Mouse (Mus musculus) midbrain, embryonic 10.5 days (tissue): ENCODE results near the gene Siah2. TPM values are rescaled to one million over a fixed set of nuclear protein-coding genes. Genes with fewer than 3 reads are reported as not detected.
A peak's percentile ranks its signal among the peaks of the same experiment; 100 is the strongest.

Experiments
- DNase-seq: peaks from one replicate; pipeline ENCODE4 v3.0.0-alpha.2; 2017; ENCODE audit warnings: low spot score
- H3K27ac ChIP-seq: fragments of 300-500 bp; sonication (generic); replicated peaks from 2 replicates; pipeline ENCODE4 v1.5.1; 2016; ENCODE audit warnings: mild to moderate bottlenecking
- H3K27me3 ChIP-seq: fragments of 300-500 bp; sonication (generic); 2 replicates; pipeline ENCODE4 v1.6.1; 2016; ENCODE audit warnings: low read depth, mild to moderate bottlenecking; ENCODE audit not compliant: poor library complexity, severe bottlenecking
- H3K36me3 ChIP-seq: fragments of 300-500 bp; sonication (generic); 2 replicates; pipeline ENCODE4 v1.6.1; 2016; ENCODE audit warnings: mild to moderate bottlenecking, moderate library complexity
- H3K4me1 ChIP-seq: fragments of 300-500 bp; sonication (generic); 2 replicates; pipeline ENCODE4 v1.6.1; 2016
- H3K4me3 ChIP-seq: fragments of 300-500 bp; sonication (generic); 2 replicates; pipeline ENCODE4 v1.5.1; 2016; ENCODE audit warnings: mild to moderate bottlenecking, moderate library complexity
- H3K9me3 ChIP-seq: fragments of 300-500 bp; sonication (generic); replicated peaks from 2 replicates; pipeline ENCODE4 v1.6.1; 2016; ENCODE audit warnings: mild to moderate bottlenecking
- WGBS: fragments of 180-500 bp; shearing (Covaris S2); methylation state at CpG from one replicate; pipeline ENCODE4 v1.1.7; 2016; 5-methylcytosine and 5-hydroxymethylcytosine counted together
- polyA plus RNA-seq: library from polyadenylated mRNA; unstranded; fragments of >200 nt; fragmentation: Nextera tagmentation; extraction: Ambion mirVana; gene quantifications from 2 replicates; pipeline ENCODE4 v1.2.1, GENCODE M21; 2016

Siah2 gene
- polyA plus RNA-seq, 1 experiment from 2014 or later, result 2.7 TPM

- H3K4me1 ChIP-seq, result peaks cover 28% of the 10 kb centered on the region
- peak overlapping the region; percentile 79 for H3K4me3 ChIP-seq
- H3K27me3 ChIP-seq, result peaks cover 58% of the 10 kb centered on the region
- peak; percentile 67 for DNase-seq
- H3K27ac ChIP-seq, result peak overlapping the region; percentile 83
- H3K9me3 ChIP-seq, result no peaks in the 10 kb centered on the region
- WGBS, result under 1% methylated on average over 64 of the region's 65 CpGs
- H3K36me3 ChIP-seq, result no peaks in the 10 kb centered on the region
Observed at GRCm38 (mm10) chr3:58691374-58691939, 743 bp downstream of the Siah2 start.

DNA sequence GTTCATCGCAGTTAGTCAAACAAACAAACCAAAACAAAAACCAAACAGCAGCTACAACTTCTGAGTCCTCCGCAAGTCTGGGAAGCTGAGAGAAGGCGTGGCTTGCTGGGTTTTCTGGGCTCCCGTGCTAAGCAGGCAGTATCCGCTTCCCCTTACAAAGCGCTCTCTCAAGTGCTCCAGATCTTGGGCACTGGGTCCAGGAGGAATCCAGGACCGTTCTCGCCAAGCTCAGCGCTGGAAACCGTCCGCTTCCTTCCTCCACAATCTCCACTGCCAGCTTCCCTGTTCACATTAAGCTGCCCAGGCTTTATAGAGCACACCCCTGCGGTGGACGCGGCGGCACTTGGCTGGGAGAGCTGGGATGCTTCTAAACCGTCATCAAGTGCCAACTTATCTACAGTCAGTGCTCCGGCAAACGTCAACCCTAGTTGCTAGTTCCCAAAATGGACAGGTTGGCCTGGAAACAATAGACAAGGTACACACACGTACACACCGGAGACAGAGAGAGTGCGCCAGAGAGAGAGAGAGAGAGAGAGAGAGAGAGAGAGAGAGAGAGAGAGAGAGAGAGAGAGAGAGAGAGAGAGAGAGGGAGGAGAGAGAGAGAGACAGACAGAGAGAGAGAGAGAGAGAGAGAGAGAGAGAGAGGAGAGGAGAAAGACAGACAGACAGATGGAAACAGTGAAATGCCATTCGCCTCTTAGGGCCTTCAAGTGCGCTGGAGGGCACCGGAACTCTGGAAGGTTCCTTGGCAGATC is 1.4 kb downstream of the Siah2 start:
- peaks cover 28% of the 10 kb centered on the region for H3K4me1 ChIP-seq
- H3K4me3 ChIP-seq, result peak overlapping the region; percentile 79
- peaks cover 55% of the 10 kb centered on the region for H3K27me3 ChIP-seq
- no peaks in the 10 kb centered on the region for H3K9me3 ChIP-seq
- peak overlapping the region; percentile 83 for H3K27ac ChIP-seq
- peak; percentile 68 for DNase-seq
- no peaks in the 10 kb centered on the region for H3K36me3 ChIP-seq
- WGBS, result under 1% methylated on average over 24 of the region's 24 CpGs

DNA sequence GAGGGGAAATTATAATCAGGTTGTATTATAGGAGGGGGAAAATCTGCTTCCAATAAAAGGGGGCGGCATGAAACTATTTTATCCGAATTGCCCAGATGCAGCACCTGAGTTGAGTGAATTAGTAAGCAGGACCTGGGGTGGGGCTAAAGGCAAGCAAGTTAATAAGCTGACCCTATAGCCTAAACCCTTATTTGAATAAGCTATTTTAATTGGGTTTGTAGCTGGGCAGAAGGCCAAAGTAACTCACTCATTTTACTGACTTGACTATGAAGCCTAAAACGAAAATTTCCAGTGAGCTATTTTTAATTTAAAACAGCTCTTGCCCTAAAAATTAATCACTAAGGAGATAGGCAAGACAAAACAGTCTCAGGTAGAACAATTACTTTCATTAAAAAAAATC is 2.5 kb downstream of the Siah2 start:
- peaks cover 46% of the 10 kb centered on the region for H3K27me3 ChIP-seq
- 47% methylated on average over 3 of the region's 3 CpGs for WGBS
- H3K9me3 ChIP-seq, result no peaks in the 10 kb centered on the region
- no peak overlapping the region for H3K4me3 ChIP-seq
- H3K27ac ChIP-seq, result no peak overlapping the region
- H3K36me3 ChIP-seq, result no peaks in the 10 kb centered on the region
- no peak for DNase-seq
- H3K4me1 ChIP-seq, result peaks cover 28% of the 10 kb centered on the region

GRCm38 (mm10) chr3:58689105-58689504 is 3.1 kb downstream of the Siah2 start:
- Histone ChIP-seq H3K4me3 (no peak overlapping the region), H3K27me3 (peaks cover 40% of the 10 kb centered on the region), H3K4me1 (peaks cover 28% of the 10 kb centered on the region), H3K9me3 (no peaks in the 10 kb centered on the region), H3K27ac (no peak overlapping the region), H3K36me3 (no peaks in the 10 kb centered on the region)
- no peak for DNase-seq
- WGBS, result 86% methylated on average over 7 of the region's 7 CpGs

- H3K27ac ChIP-seq, result no peak overlapping the region
- no peak overlapping the region for H3K4me3 ChIP-seq
- peaks cover 34% of the 10 kb centered on the region for H3K27me3 ChIP-seq
- H3K9me3 ChIP-seq, result no peaks in the 10 kb centered on the region
- no peak for DNase-seq
- WGBS, result 93% methylated on average over 4 of the region's 4 CpGs
- no peaks in the 10 kb centered on the region for H3K36me3 ChIP-seq
- H3K4me1 ChIP-seq, result peaks cover 28% of the 10 kb centered on the region
Observed at GRCm38 (mm10) chr3:58688551-58688950, 3.6 kb downstream of the Siah2 start.

GRCm38 (mm10) chr3:58686922-58687284 is 5.3 kb downstream of the Siah2 start:
- Histone ChIP-seq H3K27ac (no peak overlapping the region), H3K36me3 (no peaks in the 10 kb centered on the region), H3K4me1 (peaks cover 18% of the 10 kb centered on the region), H3K27me3 (peaks cover 24% of the 10 kb centered on the region), H3K9me3 (no peaks in the 10 kb centered on the region), H3K4me3 (no peak overlapping the region)
- WGBS, result 95% methylated on average over 2 of the region's 2 CpGs
- DNase-seq, result no peak

- DNase-seq, result no peak
Observed at GRCm38 (mm10) chr3:58686206-58686921, 5.8 kb downstream of the Siah2 start.

DNA sequence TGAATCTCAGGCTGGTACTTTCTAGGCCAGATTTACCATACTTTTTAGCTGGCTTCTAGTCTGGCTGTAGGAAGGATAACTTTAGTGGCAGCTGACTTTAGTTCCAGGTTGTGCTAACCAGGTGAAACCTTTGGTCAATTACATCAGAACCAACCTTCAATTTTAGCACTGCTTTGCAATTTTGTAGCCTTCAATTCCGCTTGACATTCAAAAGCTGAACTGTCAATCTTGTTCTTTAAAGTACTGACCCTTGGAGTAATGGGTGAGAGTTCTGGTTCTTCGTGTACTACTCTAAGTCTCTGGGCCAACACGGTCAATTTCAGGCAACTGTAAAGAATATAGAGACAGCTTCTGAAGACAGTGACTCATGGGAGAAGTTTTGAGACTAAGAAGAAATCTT is 6.8 kb downstream of the Siah2 start:
- 88% methylated on average over 3 of the region's 3 CpGs for WGBS
- H3K36me3 ChIP-seq, result no peaks in the 10 kb centered on the region
- H3K9me3 ChIP-seq, result no peaks in the 10 kb centered on the region
- DNase-seq, result no peak
- H3K27ac ChIP-seq, result no peak overlapping the region
- peaks cover 5% of the 10 kb centered on the region for H3K4me1 ChIP-seq
- no peak overlapping the region for H3K4me3 ChIP-seq
- peaks cover 21% of the 10 kb centered on the region for H3K27me3 ChIP-seq

More at GRCm38 (mm10) chr3:58686206-58686921, 5.8 kb downstream of the Siah2 start:
- 84% methylated on average over 7 of the region's 7 CpGs for WGBS
- Histone ChIP-seq H3K4me1 (peaks cover 15% of the 10 kb centered on the region), H3K27me3 (peaks cover 24% of the 10 kb centered on the region), H3K4me3 (no peak overlapping the region), H3K9me3 (no peaks in the 10 kb centered on the region), H3K36me3 (no peaks in the 10 kb centered on the region), H3K27ac (no peak overlapping the region)

GRCm38 (mm10) chr3:58683346-58683745 is 8.9 kb downstream of the Siah2 start:
- Histone ChIP-seq H3K4me1 (peaks cover 19% of the 10 kb centered on the region), H3K27me3 (0 out of 2 replicates have a peak, but pooled peaks cover under 1% of the 10 kb centered on the region), H3K9me3 (no peaks in the 10 kb centered on the region), H3K36me3 (no peaks in the 10 kb centered on the region), H3K4me3 (no peak overlapping the region), H3K27ac (no peak overlapping the region)
- WGBS, result 90% methylated on average over 7 of the region's 7 CpGs
- DNase-seq, result no peak

DNA sequence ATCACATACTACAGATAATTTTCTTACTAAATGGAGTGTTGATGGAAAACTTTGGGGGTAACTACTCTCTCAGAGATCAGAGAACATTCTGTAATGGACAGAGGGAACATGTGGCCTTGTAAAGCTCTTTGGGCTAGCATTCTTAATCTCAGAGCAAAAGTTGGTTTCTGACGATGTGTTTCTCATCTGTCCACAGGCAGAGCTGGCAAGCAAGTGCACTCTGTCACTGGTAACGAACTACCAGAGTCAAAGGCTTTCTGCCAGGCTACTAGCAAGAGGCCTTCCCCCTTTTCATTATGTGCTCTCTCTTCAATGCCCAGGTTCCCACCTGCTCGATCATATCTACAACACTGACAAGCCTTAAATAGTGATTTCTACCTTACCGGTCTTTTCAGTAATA is 9.9 kb downstream of the Siah2 start:
- no peaks in the 10 kb centered on the region for H3K36me3 ChIP-seq
- no peaks in the 10 kb centered on the region for H3K27me3 ChIP-seq
- H3K4me3 ChIP-seq, result no peak overlapping the region
- 87% methylated on average over 4 of the region's 4 CpGs for WGBS
- no peak overlapping the region for H3K27ac ChIP-seq
- peaks cover 27% of the 10 kb centered on the region for H3K4me1 ChIP-seq
- H3K9me3 ChIP-seq, result no peaks in the 10 kb centered on the region
- DNase-seq, result no peak

- Histone ChIP-seq H3K27ac (no peak overlapping the region), H3K9me3 (no peaks in the 10 kb centered on the region), H3K4me1 (peaks cover 32% of the 10 kb centered on the region), H3K27me3 (no peaks in the 10 kb centered on the region), H3K4me3 (no peak overlapping the region), H3K36me3 (no peaks in the 10 kb centered on the region)
- no peak for DNase-seq
- WGBS, result 75% methylated on average over 2 of the region's 2 CpGs
Observed at GRCm38 (mm10) chr3:58681831-58682230, 10.4 kb downstream of the Siah2 start.

GRCm38 (mm10) chr3:58680943-58681637 is 11.1 kb downstream of the Siah2 start:
- H3K27ac ChIP-seq, result no peak overlapping the region
- H3K9me3 ChIP-seq, result no peaks in the 10 kb centered on the region
- WGBS, result 90% methylated on average over 7 of the region's 7 CpGs
- no peak for DNase-seq
- no peaks in the 10 kb centered on the region for H3K27me3 ChIP-seq
- H3K36me3 ChIP-seq, result no peaks in the 10 kb centered on the region
- no peak overlapping the region for H3K4me3 ChIP-seq
- H3K4me1 ChIP-seq, result peaks cover 33% of the 10 kb centered on the region
